Mouse (Mus musculus) brain, embryonic 14.5 days (tissue): ENCODE results near the gene Lamtor4.
"Not testable (repeated sequence)": the region's sequence is repeated elsewhere in the genome, so short reads cannot be mapped to it uniquely, and the experiment has no call there.

Source experiments
- CTCF ChIP-seq: fragments of 200-500 bp; IDR thresholded peaks from 2 replicates; pipeline ENCODE4 v1.5.1; 2012; ENCODE audit warnings: inconsistent platforms, mild to moderate bottlenecking, moderate library complexity, borderline replicate concordance; ENCODE audit not compliant: insufficient read depth, insufficient read length; ENCODE audit errors: extremely low read depth
- POLR2A ChIP-seq: fragments of 200-500 bp; IDR thresholded peaks from 2 replicates; pipeline ENCODE4 v1.6.1; 2012; ENCODE audit warnings: mild to moderate bottlenecking, inconsistent platforms, borderline replicate concordance; ENCODE audit not compliant: poor library complexity, insufficient read depth, insufficient read length, severe bottlenecking; ENCODE audit errors: extremely low read depth

- not testable (repeated sequence) for TF ChIP-seq CTCF, POLR2A
These were observed 38.6 kb upstream of the Lamtor4 start for GRCm38 (mm10) chr5:138216632-138217031.
